Comparison of ENCODE assay signal across 9 mouse cellular contexts in the genomic region with DNA sequence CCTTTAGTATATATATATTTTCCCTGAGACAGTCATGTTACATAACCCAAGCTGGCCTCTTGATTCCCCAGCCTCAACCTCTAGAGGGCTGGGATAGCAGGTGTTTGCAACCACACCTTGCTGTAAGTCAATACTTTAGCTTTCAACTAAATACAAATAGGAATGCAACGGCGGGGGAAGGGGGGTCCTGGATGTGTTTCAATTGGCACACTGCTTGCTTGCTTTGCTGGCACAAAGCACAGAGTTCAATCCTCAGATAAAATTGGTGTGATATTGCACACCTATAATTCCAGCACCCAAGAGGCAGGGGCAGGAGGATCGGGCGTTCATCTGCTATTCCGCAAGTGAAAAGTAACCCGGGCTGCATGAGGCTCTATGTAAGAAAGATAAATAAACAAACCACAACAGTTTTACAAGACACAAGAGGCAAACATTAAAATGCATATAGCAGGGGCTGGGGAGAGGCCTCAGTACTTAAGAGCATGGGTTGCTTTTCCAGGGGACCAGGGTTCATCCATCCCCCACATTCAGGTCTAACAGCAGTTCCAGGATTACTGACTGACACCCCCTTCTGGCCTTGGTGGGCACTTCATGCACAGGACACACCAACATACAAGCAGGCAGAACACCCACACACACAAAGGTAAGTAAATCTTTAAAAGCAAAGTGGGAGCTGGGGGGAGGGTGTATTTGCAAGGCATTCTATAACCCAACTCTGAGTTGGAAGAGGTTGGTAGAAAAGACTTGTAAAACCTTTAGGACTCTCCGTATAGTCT. TPM values are rescaled to one million over a fixed set of nuclear protein-coding genes. Genes with fewer than 3 reads are reported as not detected.
DNase-seq lines count a peak whose midpoint lies in the region; ATAC-seq and TF ChIP-seq lines count a peak whose summit lies in the region.
"Had no signal": no experiment of that assay in that cellular context is flagged by ENCODE, and none has a peak within 500 bp of the region (broad histone marks: within the 10 kb centered on the region; RNA-seq: fewer than 3 reads in every experiment).

No protein-coding gene starts in this region.

- peak; percentile 30; the same call in 1 of the 2 replicates for ATAC-seq in common myeloid progenitor, adult 5-6 weeks (replicated peaks; ENCODE audit: low read depth, poor library complexity, severe bottlenecking)

- H3K79me2 ChIP-seq in MEL (ENCODE audit: control insufficient read depth, insufficient read depth, low read length, poor library complexity), result peaks cover 46% of the 10 kb centered on the region

- intact Hi-C loops in gastrocnemius, postnatal 36 days (cut with DNase I), result no loop called here
- intact Hi-C loops in left cerebral cortex, postnatal 36 days (cut with DNase I), result no loop called here

- no peaks in the 10 kb centered on the region for H3K9me3 ChIP-seq in MEL (replicated peaks; ENCODE audit: insufficient read depth, low read length)

- TF ChIP-seq RAD21 in MEL (IDR thresholded peaks at IDR 0.05; ENCODE audit: low read depth, low read length), result no peak

- TF ChIP-seq EP300 in MEL (IDR thresholded peaks at IDR 0.05; ENCODE audit: low read depth in 1 of 2, low read length in 2 of 2), result no peak

- no peaks in the 10 kb centered on the region for H3K27me3 ChIP-seq in MEL (ENCODE audit: control insufficient read depth in 1 of 2, insufficient read depth in 2 of 2, low read length in 2 of 2)

- TF ChIP-seq POLR2A in MEL (IDR thresholded peaks at IDR 0.05; ENCODE audit: control insufficient read depth in 1 of 2, insufficient read depth in 1 of 2, low read depth in 1 of 2, low read length in 2 of 2, poor library complexity in 1 of 2), result no peak

- DNase-seq in layer of hippocampus, adult 2 months (ENCODE audit: low spot score in 2 of 2), result no peak
- no peak for DNase-seq in layer of hippocampus, postnatal 25 days (ENCODE audit: extremely low spot score in 1 of 2, low spot score in 1 of 2)
- DNase-seq in MEL (ENCODE audit: low read depth, low spot score), result peak; percentile 70
- peak; percentile 3 to 18 for DNase-seq in natural killer cell, adult 2 months (ENCODE audit: low spot score in 2 of 2)
- DNase-seq in gastrocnemius, postnatal 36 days, result no peak
- no peak for DNase-seq in left cerebral cortex, postnatal 36 days (ENCODE audit: low spot score in 2 of 2)
- DNase-seq: cerebellum, adult 11-12 months; gastrocnemius, postnatal 10 days had no signal

- H3K27ac ChIP-seq in layer of hippocampus, adult 2 months, result no peak overlapping the region
- H3K27ac ChIP-seq in MEL (ENCODE audit: control insufficient read depth, low read depth, low read length), result no peak overlapping the region

- peaks cover 0 to 29% of the 10 kb centered on the region in 2 experiments; a peak in 2 of 4 replicates for H3K36me3 ChIP-seq in MEL (ENCODE audit: control insufficient read depth in 1 of 2, insufficient read depth in 2 of 2, low read length in 2 of 2)

- H3K4me1 ChIP-seq in MEL (ENCODE audit: control insufficient read depth in 1 of 2, insufficient read depth in 2 of 2, low read length in 2 of 2), result peaks cover 10 to 19% of the 10 kb centered on the region in 2 experiments; a peak in 3 of 4 replicates

- peak; percentile 63 for TF ChIP-seq CTCF in layer of hippocampus, adult 2 months (conservative IDR thresholded peaks at IDR 0.05)
- peak; percentile 29 to 44 (median 30); a peak in 3 of 6 replicates for TF ChIP-seq CTCF in MEL (IDR thresholded peaks at IDR 0.05 in 2 of 3, conservative IDR thresholded peaks at IDR 0.05 in 1 of 3; ENCODE audit: control insufficient read depth in 1 of 3, insufficient read depth in 1 of 3, low read depth in 2 of 3, low read length in 3 of 3, poor library complexity in 1 of 3, severe bottlenecking in 1 of 3)

- no peak overlapping the region; the same call in 1 of the 2 replicates for H3K4me3 ChIP-seq in layer of hippocampus, adult 2 months
- no peak overlapping the region for H3K4me3 ChIP-seq in MEL (ENCODE audit: control insufficient read depth in 1 of 2, insufficient read depth in 1 of 2, low read depth in 2 of 2, low read length in 2 of 2)

- no peak overlapping the region for H3K9ac ChIP-seq in MEL (ENCODE audit: control insufficient read depth, low read depth, low read length, poor library complexity, severe bottlenecking)

TF ChIP-seq in MEL, 35 proteins besides CTCF, POLR2A, EP300 and RAD21:
- TF ChIP-seq MYC (IDR thresholded peaks at IDR 0.05; ENCODE audit: low read depth, low read length) (no peak), UBTF (IDR thresholded peaks at IDR 0.05; ENCODE audit: borderline replicate concordance, insufficient read depth, low read depth, low read length) (no peak), ZNF384 (IDR thresholded peaks at IDR 0.05; ENCODE audit: low read depth, low read length) (no peak), POLR2AphosphoS5 (IDR thresholded peaks at IDR 0.05; ENCODE audit: borderline replicate concordance, low read depth, low read length) (no peak), SIN3A (IDR thresholded peaks at IDR 0.05; ENCODE audit: low read length) (no peak)

RNA-seq across cellular contexts. Expression of gene Cisd1, which starts 2.5 kb away (rescaled TPM):
- 100 to 1,000 TPM; 121 to 136 TPM for total RNA-seq in layer of hippocampus, adult 2 months (2021)
- 100 to 1,000 TPM; 122 to 143 TPM for total RNA-seq in layer of hippocampus, postnatal 25 days (2021)
- total RNA-seq in MEL (2012; rRNA removed), result 109 and 117 TPM in 2 replicates
- 100 to 1,000 TPM in 1 of 2 experiments, not detected in 1; 108 TPM for polyA plus RNA-seq in MEL (2012; ENCODE audit: insufficient read depth in 1 of 2, insufficient read length in 2 of 2, low read depth in 1 of 2, low replicate concordance in 2 of 2, missing spikeins in 1 of 2)
- 26.3 and 27.5 TPM in 2 replicates for total RNA-seq in common myeloid progenitor, adult 5-6 weeks (2017)
- total RNA-seq in gastrocnemius, postnatal 36 days (2021), result 100 to 1,000 TPM; 201 to 223 TPM
- 100 to 1,000 TPM; 120 to 139 TPM for total RNA-seq in left cerebral cortex, postnatal 36 days (2021)

RNA-seq across cellular contexts. Expression of gene Ipmk, which starts 5.3 kb away (rescaled TPM):
- total RNA-seq in layer of hippocampus, adult 2 months (2021), result 10 to 100 TPM; 39.0 to 40.5 TPM
- 10 to 100 TPM; 38.3 to 39.9 TPM for total RNA-seq in layer of hippocampus, postnatal 25 days (2021)
- total RNA-seq in MEL (2012; rRNA removed), result 21.0 and 21.9 TPM in 2 replicates
- 10 to 100 TPM in 1 of 2 experiments, not detected in 1; 36.7 TPM for polyA plus RNA-seq in MEL (2012; ENCODE audit: insufficient read depth in 1 of 2, insufficient read length in 2 of 2, low read depth in 1 of 2, low replicate concordance in 2 of 2, missing spikeins in 1 of 2)
- 24.8 and 35.5 TPM in 2 replicates for total RNA-seq in common myeloid progenitor, adult 5-6 weeks (2017)
- 10 to 100 TPM; 14.8 to 16.9 TPM for total RNA-seq in gastrocnemius, postnatal 36 days (2021)
- total RNA-seq in left cerebral cortex, postnatal 36 days (2021), result 10 to 100 TPM; 29.7 to 30.3 TPM

RNA-seq across cellular contexts. Expression of gene Ube2d1, which starts 57.2 kb away (rescaled TPM):
- 10 to 100 TPM; 52.8 to 54.0 TPM for total RNA-seq in layer of hippocampus, adult 2 months (2021)
- 10 to 100 TPM; 51.4 to 58.2 TPM for total RNA-seq in layer of hippocampus, postnatal 25 days (2021)
- total RNA-seq in MEL (2012; rRNA removed), result 2.4 and 2.9 TPM in 2 replicates
- polyA plus RNA-seq in MEL (2012; ENCODE audit: insufficient read depth in 1 of 2, insufficient read length in 2 of 2, low read depth in 1 of 2, low replicate concordance in 2 of 2, missing spikeins in 1 of 2), result 10 to 100 TPM in 1 of 2 experiments, not detected in 1; 16.5 TPM
- total RNA-seq in common myeloid progenitor, adult 5-6 weeks (2017), result 9.8 and 15.0 TPM in 2 replicates
- 100 to 1,000 TPM; 152 to 220 TPM for total RNA-seq in gastrocnemius, postnatal 36 days (2021)
- total RNA-seq in left cerebral cortex, postnatal 36 days (2021), result 10 to 100 TPM; 49.9 to 51.8 TPM

Comparison
In these comparisons a context has a peak if more than half of its experiments do, and no peak if none do; other contexts are left out.
1. DNase-seq: peak in MEL (single experiment) and natural killer cell, adult 2 months (2 of 2); none in layer of hippocampus, adult 2 months (0 of 2), layer of hippocampus, postnatal 25 days (0 of 2), gastrocnemius, postnatal 36 days (0 of 2) and left cerebral cortex, postnatal 36 days (0 of 2).